Mouse (Mus musculus): ENCODE results near the gene Col23a1.
A peak's percentile ranks its signal among the peaks of the same experiment; 100 is the strongest.

The Col23a1 gene

GRCm38 (mm10) chr11:51371926-51372325, 82.2 kb downstream of the Col23a1 start:
- no peak for DNase-seq (ENCODE audit: inconsistent age in 2 of 2, low spot score in 1 of 2)

DNA sequence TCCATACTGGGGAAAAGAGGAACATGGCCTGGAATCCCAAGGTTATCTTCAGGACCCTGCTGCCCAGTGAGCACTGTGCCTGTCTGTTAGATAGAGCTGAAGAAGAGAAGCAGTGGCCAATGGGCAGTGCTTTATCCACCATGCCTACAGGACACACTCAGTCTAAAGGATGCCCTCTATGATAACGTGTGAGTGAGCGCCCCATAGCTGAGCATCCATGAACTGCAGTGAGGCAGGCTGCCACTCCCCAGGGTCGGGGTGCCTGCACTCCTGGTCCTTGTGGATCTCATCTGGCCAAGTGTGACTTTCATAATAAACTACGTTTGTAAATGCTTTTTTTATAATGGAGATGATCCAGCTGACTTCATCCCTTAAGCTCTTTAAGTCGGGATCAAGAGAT, 87.5 kb downstream of the Col23a1 start:
- DNase-seq (ENCODE audit: inconsistent age in 2 of 2, low spot score in 1 of 2), result no peak

- no peak for DNase-seq (ENCODE audit: inconsistent age in 2 of 2, low spot score in 1 of 2)
Observed at GRCm38 (mm10) chr11:51388892-51389340, 99.2 kb downstream of the Col23a1 start.

- DNase-seq (ENCODE audit: inconsistent age in 2 of 2, low spot score in 1 of 2), result no peak
Observed at GRCm38 (mm10) chr11:51389763-51390162, 100.0 kb downstream of the Col23a1 start.

DNA sequence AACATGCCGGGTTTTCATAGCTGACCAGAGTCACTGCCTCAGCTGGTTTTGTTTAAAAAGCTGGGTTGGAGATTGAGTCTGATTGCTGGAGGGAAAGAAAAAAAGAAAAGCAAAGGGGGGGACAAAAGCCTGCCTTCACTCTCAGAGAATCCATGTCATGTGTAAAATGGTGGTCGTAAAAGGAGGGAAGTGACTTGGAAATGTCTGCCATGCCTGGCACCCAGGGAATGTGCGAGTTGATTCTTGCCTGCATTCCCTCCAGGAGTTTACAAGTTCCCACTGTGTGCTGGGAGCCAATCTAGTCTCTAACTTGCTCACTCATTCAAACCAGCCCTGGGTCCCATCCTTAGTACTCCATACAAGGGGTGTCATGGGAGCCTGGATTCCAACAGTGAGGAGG, 100.8 kb downstream of the Col23a1 start:
- DNase-seq (ENCODE audit: inconsistent age in 2 of 2, low spot score in 1 of 2), result no peak

DNA sequence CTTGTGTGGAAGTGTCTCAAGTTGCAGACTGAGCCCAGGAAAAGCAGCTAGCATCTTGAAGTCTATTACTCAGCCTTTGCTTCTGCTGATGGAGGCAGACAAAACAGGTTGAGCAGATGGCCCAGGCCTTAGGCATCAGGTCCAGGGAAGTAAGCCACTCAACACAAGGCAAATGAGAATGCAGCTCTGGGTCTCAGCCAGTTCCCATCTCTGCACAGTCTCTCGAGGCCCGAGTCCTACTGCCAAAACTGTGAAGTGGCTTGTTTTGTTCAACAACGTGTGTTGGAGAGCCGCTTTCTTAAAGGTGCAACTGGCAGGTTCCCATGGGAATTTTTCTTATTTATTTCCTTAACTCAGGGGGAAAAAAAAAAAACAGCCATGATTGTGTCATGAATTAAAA, 101.8 kb downstream of the Col23a1 start:
- no peak for DNase-seq (ENCODE audit: inconsistent age in 2 of 2, low spot score in 1 of 2)

GRCm38 (mm10) chr11:51394301-51394865, 104.7 kb downstream of the Col23a1 start:
- DNase-seq (ENCODE audit: inconsistent age in 2 of 2, low spot score in 1 of 2), result no peak

GRCm38 (mm10) chr11:51396451-51396850, 106.7 kb downstream of the Col23a1 start:
- DNase-seq (ENCODE audit: inconsistent age in 2 of 2, low spot score in 1 of 2), result no peak

DNA sequence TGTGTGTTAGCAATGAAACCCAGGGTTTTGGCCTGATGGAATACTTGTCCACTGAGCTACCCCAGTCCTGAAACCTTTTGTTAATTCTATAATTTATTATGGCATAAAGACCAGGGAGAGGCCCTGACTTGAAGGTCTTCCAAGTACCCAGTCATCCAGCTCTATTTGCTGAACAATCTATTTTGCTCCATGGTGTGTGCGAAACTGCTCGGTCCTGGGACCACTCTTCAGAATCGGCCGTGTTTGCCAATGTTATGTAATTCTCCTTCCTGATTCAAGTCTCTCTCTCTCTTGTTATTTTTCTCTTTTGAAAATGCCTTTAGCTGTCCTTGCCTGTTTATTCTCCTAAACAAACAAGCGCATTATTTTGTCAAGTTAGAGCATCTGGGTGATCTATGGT, 108.4 kb downstream of the Col23a1 start:
- DNase-seq (ENCODE audit: inconsistent age in 2 of 2, low spot score in 1 of 2), result peak in 1 of 2 experiments; percentile 50

DNA sequence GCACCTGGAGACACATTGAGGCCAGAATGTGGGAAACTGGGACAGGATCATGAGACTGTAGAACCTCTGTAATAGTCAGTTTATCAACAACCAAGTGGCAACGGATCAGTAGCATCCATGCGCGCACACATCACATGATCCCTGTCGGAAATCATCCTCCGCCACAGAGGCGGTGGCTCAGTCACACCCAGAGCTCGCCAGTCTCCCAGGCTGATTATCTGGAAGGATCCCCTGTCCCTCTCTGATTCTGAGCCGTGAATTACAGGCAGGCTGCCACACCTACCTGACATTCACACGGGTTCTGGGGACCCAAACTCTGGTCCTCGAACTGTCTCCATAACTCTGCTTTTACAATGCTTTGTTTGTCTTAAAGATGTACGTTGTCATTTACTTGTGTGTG, 110.6 kb downstream of the Col23a1 start:
- no peak for DNase-seq (ENCODE audit: inconsistent age in 2 of 2, low spot score in 1 of 2)

- no peak for DNase-seq (ENCODE audit: inconsistent age in 2 of 2, low spot score in 1 of 2)
Observed at GRCm38 (mm10) chr11:51401481-51402128, 111.9 kb downstream of the Col23a1 start.

GRCm38 (mm10) chr11:51403886-51404285, 114.2 kb downstream of the Col23a1 start:
- no peak for DNase-seq (ENCODE audit: inconsistent age in 2 of 2, low spot score in 1 of 2)

- no peak for DNase-seq (ENCODE audit: inconsistent age in 2 of 2, low spot score in 1 of 2)
Observed at GRCm38 (mm10) chr11:51404865-51405440, 115.2 kb downstream of the Col23a1 start.

DNA sequence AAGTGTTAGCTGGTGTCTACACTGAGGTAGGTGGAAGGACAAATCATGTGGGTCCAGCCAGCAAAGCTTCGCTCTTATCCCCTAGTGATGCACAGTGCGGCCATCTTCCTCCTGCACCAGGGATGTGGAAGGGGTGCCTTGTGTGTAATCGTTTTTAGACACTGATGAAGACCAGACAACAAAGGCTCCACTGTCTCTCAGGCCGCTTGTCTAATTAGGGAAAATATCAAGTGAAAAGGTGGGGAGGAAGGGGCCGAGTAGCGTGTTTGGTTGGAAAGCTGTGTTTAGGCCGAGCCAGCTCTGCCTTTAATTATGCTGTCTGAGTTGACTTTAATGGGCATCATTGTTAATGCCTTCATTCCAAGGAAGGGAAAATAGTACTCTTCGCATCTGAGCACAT, 116.8 kb downstream of the Col23a1 start:
- no peak for DNase-seq (ENCODE audit: inconsistent age in 2 of 2, low spot score in 1 of 2)

GRCm38 (mm10) chr11:51407351-51407750, 117.6 kb downstream of the Col23a1 start:
- DNase-seq (ENCODE audit: inconsistent age in 2 of 2, low spot score in 1 of 2), result no peak

- DNase-seq (ENCODE audit: inconsistent age in 2 of 2, low spot score in 1 of 2), result no peak
Observed at GRCm38 (mm10) chr11:51410771-51411170, 121.1 kb downstream of the Col23a1 start.

DNA sequence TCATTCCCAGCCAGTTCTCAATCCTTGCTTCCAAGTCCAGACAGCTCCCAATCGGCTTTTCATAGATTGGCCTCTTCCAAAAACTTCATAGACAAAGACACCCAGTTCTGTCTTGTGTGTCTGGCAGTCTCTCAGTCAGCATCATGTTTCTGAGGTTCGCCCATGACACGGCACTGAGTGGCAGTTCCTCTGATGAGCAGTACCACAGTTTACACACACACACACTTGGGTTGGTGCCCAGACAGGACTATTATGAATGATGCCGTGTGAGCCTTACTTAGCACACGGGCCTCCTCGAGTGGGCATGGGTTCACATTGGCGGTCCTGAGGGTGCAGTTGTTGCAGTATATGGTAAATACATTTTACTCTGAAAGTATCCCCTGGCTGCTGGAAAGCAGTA, 124.8 kb downstream of the Col23a1 start:
- DNase-seq (ENCODE audit: inconsistent age in 2 of 2, low spot score in 1 of 2), result no peak

DNA sequence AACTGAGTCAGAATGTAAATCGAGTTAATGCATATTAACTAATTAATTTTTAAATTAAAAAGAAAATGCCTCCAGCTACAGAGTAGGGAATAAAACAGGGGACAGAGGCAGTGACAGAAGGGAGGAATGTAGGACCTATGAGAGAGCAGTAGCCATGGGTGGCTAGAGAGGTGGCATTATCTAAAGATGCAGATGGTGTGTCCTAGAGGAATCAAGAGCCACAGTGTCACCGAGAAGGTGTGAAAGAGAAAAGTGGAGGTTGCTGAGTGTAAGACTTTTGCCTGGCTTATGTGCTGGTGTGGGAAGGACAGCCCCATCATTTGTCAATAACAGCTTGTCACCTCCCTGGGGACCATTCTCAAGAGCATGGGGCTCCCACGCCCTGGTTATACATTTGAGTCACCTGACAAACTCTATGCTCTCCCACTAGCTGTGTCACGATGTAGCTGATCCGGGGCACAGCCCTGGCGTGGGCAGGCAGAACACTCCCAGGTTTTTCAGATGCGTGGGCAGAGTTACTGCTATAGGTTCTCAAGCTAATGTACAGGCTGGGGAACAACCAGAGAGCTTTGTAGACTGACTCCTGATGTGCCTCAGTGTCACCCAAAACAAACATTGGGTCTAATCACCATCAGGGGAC, 125.4 kb downstream of the Col23a1 start:
- no peak for DNase-seq (ENCODE audit: inconsistent age in 2 of 2, low spot score in 1 of 2)

DNA sequence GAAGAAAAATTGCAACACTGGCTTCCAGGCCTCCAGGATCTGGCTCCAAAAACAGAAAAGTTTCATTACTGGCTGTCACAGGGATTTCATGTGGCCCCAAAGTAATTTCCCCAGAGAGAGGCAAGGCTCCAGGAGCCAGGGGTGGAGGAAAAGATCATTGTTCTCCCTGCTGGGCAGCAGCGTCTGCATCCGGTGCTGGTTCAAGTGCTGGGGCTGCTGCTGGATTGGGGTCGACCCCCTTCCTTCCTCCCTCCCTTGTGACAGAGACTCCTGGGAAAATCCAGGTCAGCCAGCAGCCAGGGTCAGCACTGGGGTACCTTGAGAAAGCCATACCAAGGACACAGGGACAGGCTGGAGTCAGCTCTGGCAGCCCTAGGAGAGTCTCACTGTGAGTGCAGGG, 129.1 kb downstream of the Col23a1 start:
- no peak for DNase-seq (ENCODE audit: inconsistent age in 2 of 2, low spot score in 1 of 2)

- DNase-seq (ENCODE audit: inconsistent age in 2 of 2, low spot score in 1 of 2), result no peak
Observed at GRCm38 (mm10) chr11:51421878-51422277, 132.2 kb downstream of the Col23a1 start.

- DNase-seq (ENCODE audit: inconsistent age in 2 of 2, low spot score in 1 of 2), result no peak
Observed at GRCm38 (mm10) chr11:51422713-51423112, 133.0 kb downstream of the Col23a1 start.

GRCm38 (mm10) chr11:51426155-51426554, 136.4 kb downstream of the Col23a1 start:
- DNase-seq (ENCODE audit: inconsistent age in 2 of 2, low spot score in 1 of 2), result no peak
